Mouse (Mus musculus): ENCODE measurements around the gene Atp13a1. TPM values are rescaled to one million over a fixed set of nuclear protein-coding genes. Genes with fewer than 3 reads are reported as not detected.
A peak's percentile ranks its signal among the peaks of the same experiment; 100 is the strongest.

The Atp13a1 gene
- total RNA-seq, 2 experiments from 2014 or later = 11.6 to 11.9 TPM

GRCm38 (mm10) chr8:69832298-69832853 is 41.4 kb downstream of the Atp13a1 start, which contains the start of gene Pbx4:
Gene Pbx4, plus strand, starts transcription at chr8:69832491.
- peak; percentile 75 for DNase-seq
- intact Hi-C loops (cut with DNase I; ENCODE audit: low total_unique reads) = no loop called here

- DNase-seq = no peak
- intact Hi-C loops (cut with DNase I; ENCODE audit: low total_unique reads) = no loop called here
Observed at GRCm38 (mm10) chr8:69837057-69837682, 46.2 kb downstream of the Atp13a1 start.

- no peak for DNase-seq
- intact Hi-C loops (cut with DNase I; ENCODE audit: low total_unique reads) = no loop called here
Observed at GRCm38 (mm10) chr8:69847167-69848065, 56.5 kb downstream of the Atp13a1 start.

GRCm38 (mm10) chr8:69848951-69849350 is 58.0 kb downstream of the Atp13a1 start:
- DNase-seq = peak; percentile 35
- intact Hi-C loops (cut with DNase I; ENCODE audit: low total_unique reads) = no loop called here

- intact Hi-C loops (cut with DNase I; ENCODE audit: low total_unique reads) = no loop called here
- DNase-seq = no peak
Observed at GRCm38 (mm10) chr8:69849899-69850298, 58.9 kb downstream of the Atp13a1 start.

GRCm38 (mm10) chr8:69850926-69851506 is 60.1 kb downstream of the Atp13a1 start:
- intact Hi-C loops (cut with DNase I; ENCODE audit: low total_unique reads) = no loop called here

GRCm38 (mm10) chr8:69853869-69854268 is 62.9 kb downstream of the Atp13a1 start:
- intact Hi-C loops (cut with DNase I; ENCODE audit: low total_unique reads) = no loop called here
- no peak for DNase-seq

More at GRCm38 (mm10) chr8:69850926-69851506, 60.1 kb downstream of the Atp13a1 start:
- DNase-seq = no peak

Other genes starting within 250 kb of the Atp13a1 start
- 1 to 10 TPM; 6.1 to 6.7 TPM for gene Zfp868, start 165.6 kb upstream of the Atp13a1 start, total RNA-seq (2021)
- gene Zfp964, start 136.7 kb upstream of the Atp13a1 start, total RNA-seq (2021) = under 1 TPM; 0.60 to 0.84 TPM
- gene Zfp869, start 80.4 kb upstream of the Atp13a1 start, total RNA-seq (2021) = 1 to 10 TPM; 8.7 to 9.0 TPM
- gene Zfp963, start 41.2 kb upstream of the Atp13a1 start, total RNA-seq (2021) = 1 to 10 TPM; 2.6 to 3.0 TPM
- 1 to 10 TPM; 2.6 to 2.7 TPM for gene Gm20422, start 16.3 kb upstream of the Atp13a1 start, total RNA-seq (2021)
- gene Zfp866, start within 50 bp of the Atp13a1 start, total RNA-seq (2021) = 10 to 100 TPM; 10.3 to 11.2 TPM
- gene Gmip, start 17.5 kb downstream of the Atp13a1 start, total RNA-seq (2021) = 1 to 10 TPM; 2.7 to 3.4 TPM
- gene Lpar2, start 31.3 kb downstream of the Atp13a1 start, total RNA-seq (2021) = under 1 TPM; 0.07 to 0.10 TPM
- under 1 TPM in 1 of 2 experiments, not detected in 1; 0.37 TPM for gene Pbx4, start 41.3 kb downstream of the Atp13a1 start, total RNA-seq (2021)
- gene Cilp2, start 96.5 kb downstream of the Atp13a1 start, total RNA-seq (2021) = 10 to 100 TPM; 26.6 to 27.8 TPM
- under 1 TPM in 1 of 2 experiments, not detected in 1; 0.31 TPM for gene Tssk6, start 111.0 kb downstream of the Atp13a1 start, total RNA-seq (2021)
- gene Ndufa13, start 111.4 kb downstream of the Atp13a1 start, total RNA-seq (2021) = 100 to 1,000 TPM; 265 to 294 TPM
- gene Yjefn3, start 111.5 kb downstream of the Atp13a1 start, total RNA-seq (2021) = 10 to 100 TPM in 1 of 2 experiments, 1 to 10 TPM in 1; 7.8 to 10.2 TPM
- gene Gatad2a, start 205.2 kb downstream of the Atp13a1 start, total RNA-seq (2021) = 10 to 100 TPM; 31.0 to 35.1 TPM